Mouse (Mus musculus) forebrain, embryonic 12.5 days (tissue): ENCODE measurements around the gene Gm10337. TPM values are rescaled to one million over a fixed set of nuclear protein-coding genes. Genes with fewer than 3 reads are reported as not detected.

Source experiments
- ATAC-seq: fragments of 200-750 bp; cut with Nextera tagmentation; 2 replicates; pipeline ENCODE4 v1.8.0; 2017; ENCODE audit warnings: moderate TSS enrichment; ENCODE audit not compliant: low FRiP score
- H3K27ac ChIP-seq: fragments of 300-500 bp; sonication (generic); 2 replicates; pipeline ENCODE4 v1.5.1; 2016; ENCODE audit warnings: mild to moderate bottlenecking
- H3K27me3 ChIP-seq: fragments of 300-500 bp; sonication (generic); 2 replicates; pipeline ENCODE4 v1.6.1; 2016; ENCODE audit warnings: mild to moderate bottlenecking
- H3K36me3 ChIP-seq: fragments of 300-500 bp; sonication (generic); replicated peaks from 2 replicates; pipeline ENCODE4 v1.6.1; 2016; ENCODE audit warnings: mild to moderate bottlenecking
- H3K4me1 ChIP-seq: fragments of 300-500 bp; sonication (generic); 2 replicates; pipeline ENCODE4 v1.6.1; 2016
- H3K4me2 ChIP-seq: fragments of 300-500 bp; sonication (generic); 2 replicates; pipeline ENCODE4 v1.6.1; 2016; ENCODE audit warnings: mild to moderate bottlenecking, moderate library complexity
- H3K4me3 ChIP-seq: fragments of 300-500 bp; sonication (generic); replicated peaks from 2 replicates; pipeline ENCODE4 v1.5.1; 2016; ENCODE audit warnings: mild to moderate bottlenecking
- H3K9ac ChIP-seq: fragments of 300-500 bp; sonication (generic); 2 replicates; pipeline ENCODE4 v1.6.1; 2016; ENCODE audit warnings: mild to moderate bottlenecking
- H3K9me3 ChIP-seq: fragments of 300-500 bp; sonication (generic); 2 replicates; pipeline ENCODE4 v1.6.1; 2016
- WGBS: fragments of 180-500 bp; shearing (Covaris S2); methylation state at CpG from one replicate; pipeline ENCODE4 v1.1.7; 2016; 5-methylcytosine and 5-hydroxymethylcytosine counted together
- polyA plus RNA-seq: library from polyadenylated mRNA; unstranded; fragments of >200 nt; fragmentation: Nextera tagmentation; extraction: Ambion mirVana; gene quantifications from 2 replicates; pipeline ENCODE4 v1.2.1, GENCODE M21; 2016

The Gm10337 gene
- 3.9 and 7.9 TPM in 2 replicates for polyA plus RNA-seq

DNA sequence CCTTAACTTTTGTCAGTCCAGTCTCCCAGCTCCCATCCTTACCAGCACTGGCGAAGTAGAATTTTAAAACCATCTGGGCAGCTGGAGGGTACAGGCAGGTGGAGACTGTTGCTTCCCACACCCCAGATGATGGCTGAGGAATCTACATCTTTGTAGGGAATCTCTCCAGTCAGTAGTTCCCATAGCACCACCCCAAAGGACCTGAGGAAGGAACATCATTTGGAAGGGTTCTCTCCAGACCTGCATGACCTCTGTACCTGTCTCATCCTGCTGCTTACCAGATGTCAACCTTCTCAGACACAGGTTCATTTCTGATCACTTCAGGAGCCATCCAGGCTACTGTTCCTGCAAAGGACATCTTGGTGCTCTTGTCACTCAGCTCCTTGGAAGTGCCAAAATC, at the start of gene Gm10337:
Gene Gm10337 (plus strand): TSS at position 276 of the 400 bp plus-strand sequence.
- no peak for ATAC-seq
- Histone ChIP-seq H3K4me2 (no peak within 1 kb of the TSS), H3K27me3 (no peaks in the 10 kb centered on the region), H3K27ac (no peak within 1 kb of the TSS), H3K4me3 (no peak within 1 kb of the TSS), H3K9ac (no peak within 1 kb of the TSS), H3K4me1 (peaks cover 2% of the 10 kb centered on the region; the same call in 1 of the 2 replicates), H3K9me3 (no peaks in the 10 kb centered on the region), H3K36me3 (peaks cover 81% of the 10 kb centered on the region)
- WGBS = 94% methylated on average over 1 of the region's 1 CpGs

DNA sequence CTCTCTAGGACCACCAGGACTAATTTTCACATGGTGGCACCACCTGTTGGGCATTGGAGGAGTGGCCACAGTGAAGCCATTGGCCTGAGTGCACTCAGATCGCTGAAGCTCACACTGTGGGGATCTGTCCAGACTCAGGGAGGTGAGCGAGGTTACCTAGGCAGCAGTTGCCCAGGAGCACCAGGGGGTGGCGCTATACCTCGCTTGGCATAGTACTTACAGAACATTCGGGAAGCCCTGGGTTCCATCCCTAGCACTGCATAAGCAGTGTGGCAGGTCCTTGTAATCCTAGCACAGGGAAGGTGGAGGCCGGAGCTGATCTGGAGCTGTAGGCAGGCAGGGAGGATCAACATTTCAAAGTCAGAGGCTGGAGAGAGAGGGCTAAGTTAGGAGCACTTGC, 47.5 kb upstream of the Gm10337 start:
- no peak overlapping the region for H3K9ac ChIP-seq
- H3K27ac ChIP-seq = no peak overlapping the region
- H3K36me3 ChIP-seq = no peaks in the 10 kb centered on the region
- no peaks in the 10 kb centered on the region for H3K9me3 ChIP-seq
- peaks cover 18% of the 10 kb centered on the region for H3K4me1 ChIP-seq
- no peaks in the 10 kb centered on the region for H3K27me3 ChIP-seq
- H3K4me2 ChIP-seq = no peak overlapping the region
- H3K4me3 ChIP-seq = no peak overlapping the region
- WGBS = 35% methylated on average over 6 of the region's 6 CpGs
- no peak for ATAC-seq

DNA sequence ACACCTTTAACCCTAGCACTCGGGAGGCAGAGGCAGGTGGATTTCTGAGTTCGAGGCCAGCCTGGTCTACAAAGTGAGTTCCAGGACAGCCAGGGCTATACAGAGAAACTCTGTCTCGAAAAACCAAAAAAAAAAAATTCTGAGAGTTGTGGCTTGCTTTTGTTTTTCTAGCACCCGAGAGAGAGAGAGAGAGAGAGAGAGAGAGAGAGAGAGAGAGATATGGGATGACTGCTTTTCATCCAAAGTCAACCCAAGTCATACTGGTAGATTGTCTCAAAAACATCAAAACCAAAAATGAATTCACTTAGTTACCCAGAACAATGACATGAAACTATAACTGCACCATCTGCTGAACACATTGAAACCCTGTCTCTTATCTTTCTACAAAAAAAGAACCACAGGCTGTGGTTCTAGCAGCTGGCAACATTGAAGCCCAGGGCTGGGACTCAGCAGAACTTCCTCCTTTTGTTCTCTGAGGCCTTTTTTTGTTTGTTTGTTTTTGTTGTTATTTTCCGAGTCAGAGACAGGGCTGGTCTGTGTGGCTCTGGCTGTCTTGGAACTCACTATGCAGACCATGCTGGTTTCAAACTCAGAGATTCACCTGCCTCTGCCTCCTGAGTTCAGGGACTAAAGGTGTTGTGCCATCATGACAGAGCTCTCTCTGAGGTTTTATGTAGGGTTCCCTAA, 45.3 kb upstream of the Gm10337 start:
- no peaks in the 10 kb centered on the region for H3K9me3 ChIP-seq
- ATAC-seq = no peak
- H3K4me3 ChIP-seq = peak overlapping the region; percentile 38
- no peaks in the 10 kb centered on the region for H3K27me3 ChIP-seq
- H3K4me1 ChIP-seq = peaks cover 18% of the 10 kb centered on the region
- 0 out of 2 replicates have a peak, but pooled peaks cover 5% of the 10 kb centered on the region for H3K36me3 ChIP-seq
- H3K27ac ChIP-seq = no peak overlapping the region
- peak overlapping the region; percentile 39; the same call in 1 of the 2 replicates for H3K9ac ChIP-seq
- H3K4me2 ChIP-seq = peak overlapping the region; percentile 52
- 77% methylated on average over 5 of the region's 5 CpGs for WGBS

DNA sequence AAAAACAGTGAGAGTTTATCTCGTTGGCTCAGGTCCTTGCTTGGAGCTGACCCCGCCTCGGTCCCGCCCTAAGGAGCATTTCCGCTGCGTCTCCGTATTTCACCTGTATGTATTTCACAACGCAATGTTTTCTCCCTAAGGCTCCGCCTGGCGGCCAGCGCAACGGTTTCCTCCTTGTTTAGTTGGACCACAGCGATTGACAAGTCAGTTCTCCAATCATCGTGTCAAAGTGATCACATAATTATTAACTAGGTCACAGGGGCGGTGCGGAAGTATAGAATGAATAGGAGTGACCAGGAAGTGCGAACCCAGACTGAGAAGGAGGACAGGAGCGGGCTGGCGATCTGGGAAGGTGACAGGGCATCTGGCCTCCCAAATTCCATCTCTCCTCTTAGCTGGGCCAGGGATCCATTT, 44.6 kb upstream of the Gm10337 start, which contains the start of gene Prr13:
Gene Prr13 (plus strand): TSS at position 125 of the 414 bp plus-strand sequence.
- Histone ChIP-seq H3K4me2 (peak within 1 kb of the TSS; percentile 52), H3K9me3 (no peaks in the 10 kb centered on the region), H3K27ac (no peak within 1 kb of the TSS), H3K9ac (peak within 1 kb of the TSS; percentile 39), H3K4me1 (peaks cover 18% of the 10 kb centered on the region), H3K36me3 (0 out of 2 replicates have a peak, but pooled peaks cover 5% of the 10 kb centered on the region), H3K27me3 (no peaks in the 10 kb centered on the region), H3K4me3 (peak within 1 kb of the TSS; percentile 38)
- WGBS = under 1% methylated on average over 19 of the region's 19 CpGs
- ATAC-seq = peak; percentile 86

DNA sequence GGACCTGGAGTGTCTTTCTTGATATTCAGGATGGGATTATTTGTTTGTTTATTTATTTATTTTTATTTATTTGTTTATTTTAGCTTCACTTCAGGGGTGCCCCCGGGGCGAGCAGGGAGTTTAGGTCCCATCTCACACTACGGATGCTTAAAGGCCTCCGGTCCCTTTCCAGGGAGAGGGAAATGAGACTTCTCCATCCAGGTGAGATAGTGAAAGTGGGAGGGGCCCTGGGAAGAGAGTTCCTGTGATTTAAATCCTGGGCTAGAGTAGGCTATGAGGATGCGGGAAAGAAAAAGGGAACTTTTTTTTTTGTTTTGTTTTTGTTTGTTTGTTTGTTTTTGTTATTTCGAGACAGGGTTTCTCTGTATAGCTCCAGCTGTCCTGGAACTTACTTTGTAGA, 44.1 kb upstream of the Gm10337 start:
- no peak for ATAC-seq
- Histone ChIP-seq H3K4me1 (peaks cover 18% of the 10 kb centered on the region), H3K4me3 (peak overlapping the region; percentile 38), H3K27me3 (no peaks in the 10 kb centered on the region), H3K36me3 (0 out of 2 replicates have a peak, but pooled peaks cover 5% of the 10 kb centered on the region), H3K9ac (peak overlapping the region; percentile 39), H3K9me3 (no peaks in the 10 kb centered on the region), H3K27ac (no peak overlapping the region), H3K4me2 (peak overlapping the region; percentile 52)
- 39% methylated on average over 6 of the region's 6 CpGs for WGBS

DNA sequence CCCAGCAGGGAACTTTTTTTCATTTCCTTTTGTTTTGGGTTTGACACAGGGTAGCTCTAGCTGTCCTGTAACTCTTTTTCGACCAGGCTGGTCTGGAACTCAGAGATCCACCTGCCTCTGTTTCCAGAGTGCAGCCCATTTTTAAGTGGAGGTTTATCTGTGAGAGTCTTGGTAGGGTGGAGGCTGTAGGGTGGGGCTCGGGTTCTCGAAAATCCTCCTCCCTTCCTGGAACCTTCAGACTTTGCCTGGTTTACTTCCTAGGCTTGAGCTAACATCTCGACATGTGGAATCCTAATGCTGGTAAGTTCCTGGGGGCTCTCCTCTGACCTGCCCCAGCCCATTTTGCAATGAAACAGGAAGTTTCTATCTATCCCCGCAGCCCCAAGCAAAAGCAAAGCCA, 43.7 kb upstream of the Gm10337 start:
- ATAC-seq = no peak
- peaks cover 18% of the 10 kb centered on the region for H3K4me1 ChIP-seq
- no peak overlapping the region for H3K27ac ChIP-seq
- 73% methylated on average over 5 of the region's 5 CpGs for whole genome bisulfite sequencing
- H3K4me2 ChIP-seq = peak overlapping the region; percentile 52
- 0 out of 2 replicates have a peak, but pooled peaks cover 5% of the 10 kb centered on the region for H3K36me3 ChIP-seq
- no peak overlapping the region for H3K4me3 ChIP-seq
- H3K9me3 ChIP-seq = no peaks in the 10 kb centered on the region
- H3K9ac ChIP-seq = no peak overlapping the region
- H3K27me3 ChIP-seq = no peaks in the 10 kb centered on the region

DNA sequence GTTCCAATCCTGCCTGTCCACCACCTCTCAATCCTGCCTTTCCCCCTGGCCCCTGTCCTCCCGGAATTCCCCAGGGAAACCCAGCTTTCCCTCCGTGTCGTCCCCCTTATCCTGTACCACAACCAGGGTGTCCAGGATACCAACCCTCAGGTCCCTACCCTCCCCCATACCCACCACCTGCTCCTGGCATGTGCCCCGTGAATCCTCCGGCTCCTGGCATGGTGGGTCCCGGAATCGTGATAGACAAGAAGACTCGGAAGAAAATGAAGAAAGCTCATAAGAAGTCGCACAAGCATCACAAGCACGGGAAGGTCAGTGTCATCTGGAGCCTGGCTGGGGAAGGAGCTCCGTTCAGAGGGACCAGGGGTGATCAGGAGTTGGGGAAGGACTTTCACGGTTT, 43.1 kb upstream of the Gm10337 start:
- WGBS = 87% methylated on average over 12 of the region's 12 CpGs
- H3K9ac ChIP-seq = no peak overlapping the region
- H3K4me3 ChIP-seq = no peak overlapping the region
- no peak overlapping the region for H3K4me2 ChIP-seq
- 0 out of 2 replicates have a peak, but pooled peaks cover 5% of the 10 kb centered on the region for H3K36me3 ChIP-seq
- H3K27ac ChIP-seq = no peak overlapping the region
- H3K4me1 ChIP-seq = peaks cover 18% of the 10 kb centered on the region
- no peaks in the 10 kb centered on the region for H3K9me3 ChIP-seq
- no peak for ATAC-seq
- no peaks in the 10 kb centered on the region for H3K27me3 ChIP-seq

DNA sequence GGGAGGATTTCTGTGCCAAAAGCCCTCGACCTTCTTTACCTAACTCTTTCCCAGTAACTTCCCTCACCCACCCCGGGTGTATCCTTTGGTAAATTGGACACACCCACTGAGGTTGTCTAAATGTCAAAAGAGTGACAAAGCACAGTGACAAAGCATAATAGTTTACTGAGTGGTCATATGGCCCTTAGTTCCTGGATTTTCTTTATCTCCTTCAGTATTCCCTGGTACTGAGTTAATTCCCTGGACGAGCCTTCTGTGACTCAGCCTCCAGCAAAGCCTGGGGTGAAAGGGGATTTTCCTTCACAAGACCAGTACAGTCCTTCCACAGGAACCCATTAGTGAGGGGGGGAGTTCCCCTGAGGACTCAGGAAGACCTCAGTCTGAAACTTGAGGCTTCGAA, 42.6 kb upstream of the Gm10337 start:
- Histone ChIP-seq H3K36me3 (0 out of 2 replicates have a peak, but pooled peaks cover 5% of the 10 kb centered on the region), H3K27ac (no peak overlapping the region), H3K9me3 (no peaks in the 10 kb centered on the region), H3K4me2 (no peak overlapping the region), H3K9ac (no peak overlapping the region), H3K27me3 (no peaks in the 10 kb centered on the region), H3K4me3 (no peak overlapping the region), H3K4me1 (peaks cover 18% of the 10 kb centered on the region)
- no peak for ATAC-seq
- 73% methylated on average over 4 of the region's 4 CpGs for WGBS

DNA sequence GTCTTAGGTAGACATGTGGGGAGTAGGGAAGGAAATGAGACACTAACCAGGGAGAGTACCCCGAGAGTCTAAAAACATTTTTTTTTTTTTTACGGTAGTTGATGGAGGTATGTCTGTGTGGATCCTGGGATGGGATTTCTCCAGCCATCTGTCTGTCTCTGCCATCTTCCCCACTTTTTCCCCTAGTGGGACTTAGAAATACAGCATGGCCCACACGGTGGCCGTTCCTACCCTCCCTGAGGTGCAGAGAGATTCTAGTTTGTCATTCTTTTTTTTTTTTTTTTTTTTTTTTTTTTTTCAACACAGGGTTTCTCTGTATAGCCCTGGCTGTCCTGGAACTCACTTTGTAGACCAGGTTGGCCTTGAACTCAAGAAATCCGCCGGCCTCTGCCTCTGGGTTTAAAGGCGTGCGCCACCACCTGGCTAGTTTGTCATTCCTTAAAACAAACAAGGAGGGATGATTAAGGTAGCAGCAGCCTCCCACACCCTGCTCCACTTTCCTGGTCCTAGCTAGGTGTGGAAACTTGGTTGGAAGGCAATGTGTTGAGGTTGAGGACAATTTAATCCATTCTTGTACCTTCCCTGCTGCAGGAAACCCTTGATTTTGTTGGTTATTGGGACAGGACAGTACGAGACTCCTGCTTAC, 42.0 kb upstream of the Gm10337 start:
- 83% methylated on average over 9 of the region's 9 CpGs for WGBS
- Histone ChIP-seq H3K36me3 (0 out of 2 replicates have a peak, but pooled peaks cover 5% of the 10 kb centered on the region), H3K27me3 (no peaks in the 10 kb centered on the region), H3K4me2 (no peak overlapping the region), H3K9me3 (no peaks in the 10 kb centered on the region), H3K27ac (no peak overlapping the region), H3K4me1 (peaks cover 18% of the 10 kb centered on the region), H3K4me3 (no peak overlapping the region), H3K9ac (no peak overlapping the region)
- ATAC-seq = no peak

DNA sequence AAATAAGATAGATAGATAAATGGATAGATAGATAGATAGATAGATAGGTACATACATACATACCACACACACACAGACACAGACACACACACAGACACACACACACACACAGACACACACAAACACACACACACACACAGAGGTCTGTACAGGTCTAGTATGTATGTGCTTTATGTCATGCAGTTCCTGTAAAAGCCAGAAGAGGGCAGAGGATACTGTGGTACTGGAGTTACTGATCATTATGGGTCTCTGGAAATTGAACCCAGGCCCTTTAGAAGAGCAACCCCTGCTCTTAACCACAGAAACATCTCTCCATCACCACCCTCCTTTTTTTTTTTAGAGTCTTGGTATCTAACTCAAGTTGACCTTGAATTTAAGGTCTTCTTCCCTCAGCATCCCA, 39.9 kb upstream of the Gm10337 start:
- no peak for ATAC-seq
- peaks cover 18% of the 10 kb centered on the region for H3K4me1 ChIP-seq
- no peaks in the 10 kb centered on the region for H3K9me3 ChIP-seq
- 0 out of 2 replicates have a peak, but pooled peaks cover 5% of the 10 kb centered on the region for H3K36me3 ChIP-seq
- H3K4me3 ChIP-seq = no peak overlapping the region
- H3K27ac ChIP-seq = no peak overlapping the region
- H3K9ac ChIP-seq = no peak overlapping the region
- no peak overlapping the region for H3K4me2 ChIP-seq
- no peaks in the 10 kb centered on the region for H3K27me3 ChIP-seq

DNA sequence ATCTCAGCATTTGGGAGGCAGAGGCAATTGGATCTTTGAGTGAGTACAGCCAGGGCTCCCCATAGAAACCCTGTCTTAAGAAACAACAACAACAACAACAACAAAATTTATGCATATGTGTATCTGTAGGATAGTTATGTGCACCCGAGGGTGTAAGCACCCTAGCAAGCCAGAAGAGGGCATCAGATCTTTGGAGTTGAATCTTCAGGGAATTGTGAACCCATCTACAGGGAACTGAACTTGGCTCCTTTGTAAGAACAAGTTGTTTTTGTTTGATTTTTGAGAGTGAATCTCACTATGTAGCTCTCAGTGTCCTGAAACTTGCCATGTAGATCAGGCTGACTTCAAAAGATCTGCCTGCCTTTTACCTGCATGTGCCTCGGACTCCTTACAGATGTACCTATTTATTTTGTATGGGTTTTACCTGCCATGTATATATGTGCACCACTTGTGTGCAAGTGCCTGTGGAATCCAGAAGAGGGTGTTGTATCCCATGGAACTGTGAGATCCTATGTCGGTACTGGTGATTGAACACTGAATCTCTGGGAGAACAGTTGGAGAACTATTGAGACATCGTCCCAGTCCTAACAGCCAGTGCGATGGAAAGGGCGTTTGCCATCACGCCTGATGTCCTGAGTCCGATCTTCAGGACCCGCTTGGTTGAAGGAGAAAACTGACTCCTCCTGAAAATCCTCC, 34.7 kb upstream of the Gm10337 start:
- no peak overlapping the region for H3K27ac ChIP-seq
- WGBS = 95% methylated on average over 9 of the region's 9 CpGs

DNA sequence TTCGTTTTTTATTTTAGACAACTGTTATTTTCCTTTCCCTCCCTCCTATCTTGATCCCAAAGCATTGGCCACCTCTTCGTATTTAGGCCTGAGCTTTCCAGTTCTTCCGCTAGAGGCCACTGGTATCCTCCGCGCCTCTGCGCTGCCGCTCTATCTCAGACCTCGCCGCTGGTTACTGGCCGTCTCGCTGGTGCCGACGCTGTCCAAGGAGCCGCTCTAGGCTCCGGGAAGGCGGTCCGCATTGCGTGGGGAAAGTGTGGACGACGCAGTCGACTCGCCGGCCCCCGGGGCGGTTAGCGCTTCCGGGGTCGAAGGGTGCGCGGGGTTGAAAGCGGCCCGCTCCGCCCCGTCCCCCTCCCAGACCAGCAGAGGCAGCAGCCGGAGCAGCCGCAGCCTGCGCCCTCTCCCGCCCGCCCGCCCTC, 33.3 kb upstream of the Gm10337 start, which contains the start of gene Pcbp2:
Gene Pcbp2 (plus strand): TSS at position 357 of the 422 bp plus-strand sequence.
- Histone ChIP-seq H3K4me3 (peak within 1 kb of the TSS; percentile 88), H3K27me3 (no peaks in the 10 kb centered on the region), H3K9ac (peak within 1 kb of the TSS; percentile 95), H3K9me3 (no peaks in the 10 kb centered on the region), H3K27ac (peak within 1 kb of the TSS; percentile 98), H3K4me1 (peaks cover 12% of the 10 kb centered on the region), H3K4me2 (peak within 1 kb of the TSS; percentile 65), H3K36me3 (peaks cover 13% of the 10 kb centered on the region)
- peak; percentile 99 for ATAC-seq
- WGBS = under 1% methylated on average over 31 of the region's 40 CpGs

More for the DNA sequence above, 34.7 kb upstream of the Gm10337 start:
- H3K27me3 ChIP-seq = no peaks in the 10 kb centered on the region
- ATAC-seq = no peak
- H3K4me3 ChIP-seq = no peak overlapping the region
- peaks cover 12% of the 10 kb centered on the region for H3K4me1 ChIP-seq
- H3K9me3 ChIP-seq = no peaks in the 10 kb centered on the region
- no peak overlapping the region for H3K4me2 ChIP-seq
- H3K36me3 ChIP-seq = no peaks in the 10 kb centered on the region; the same call in 1 of the 2 replicates
- no peak overlapping the region for H3K9ac ChIP-seq
